Mouse (Mus musculus): ENCODE data around the gene Espn. TPM values are rescaled to one million over a fixed set of nuclear protein-coding genes. Genes with fewer than 3 reads are reported as not detected.

Gene Espn
- polyA plus RNA-seq, 1 experiment from 2014 or later: 0.64 TPM

DNA sequence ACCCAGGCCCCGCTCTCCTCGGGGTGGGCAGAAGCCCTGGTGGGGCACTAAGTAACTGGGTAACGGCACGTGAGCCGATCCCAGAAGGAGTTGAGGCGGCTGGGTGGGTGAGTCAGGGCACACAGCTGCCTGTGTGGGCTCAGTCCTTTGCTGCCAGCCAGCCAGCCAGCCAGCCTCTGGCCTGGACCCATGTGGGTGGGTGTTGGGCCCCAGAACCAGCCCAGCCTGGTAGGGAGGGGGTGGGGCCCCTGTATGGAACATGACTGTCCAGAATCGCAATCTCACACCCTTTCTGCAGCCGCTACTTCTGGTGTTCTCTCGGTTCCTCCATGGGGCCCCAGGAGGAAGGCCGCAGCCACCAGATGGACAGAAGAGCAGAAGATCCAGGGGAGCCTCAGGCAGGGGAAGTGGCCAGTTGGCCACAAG lies 74.1 kb downstream of the Espn start:
- Histone ChIP-seq H3K9ac (replicated peaks; ENCODE audit: low read depth, low read length) (no peak overlapping the region), H3K4me3 (ENCODE audit: low read depth, low read length) (no peak overlapping the region), H3K27ac (ENCODE audit: low read depth, low read length) (no peak overlapping the region), H3K9me3 (ENCODE audit: control insufficient read depth, low read length) (no peaks in the 10 kb centered on the region), H3K4me1 (ENCODE audit: control insufficient read depth, insufficient read depth, low read length) (no peaks in the 10 kb centered on the region), H3K36me3 (ENCODE audit: control insufficient read depth, insufficient read depth, low read length) (no peaks in the 10 kb centered on the region), H3K27me3 (ENCODE audit: control insufficient read depth, insufficient read depth, low read length) (no peaks in the 10 kb centered on the region), H3K4me2 (ENCODE audit: low read depth, low read length) (no peak overlapping the region)
- WGBS: 93% methylated on average over 10 of the region's 10 CpGs
- no peak for ATAC-seq (ENCODE audit: low read depth)

DNA sequence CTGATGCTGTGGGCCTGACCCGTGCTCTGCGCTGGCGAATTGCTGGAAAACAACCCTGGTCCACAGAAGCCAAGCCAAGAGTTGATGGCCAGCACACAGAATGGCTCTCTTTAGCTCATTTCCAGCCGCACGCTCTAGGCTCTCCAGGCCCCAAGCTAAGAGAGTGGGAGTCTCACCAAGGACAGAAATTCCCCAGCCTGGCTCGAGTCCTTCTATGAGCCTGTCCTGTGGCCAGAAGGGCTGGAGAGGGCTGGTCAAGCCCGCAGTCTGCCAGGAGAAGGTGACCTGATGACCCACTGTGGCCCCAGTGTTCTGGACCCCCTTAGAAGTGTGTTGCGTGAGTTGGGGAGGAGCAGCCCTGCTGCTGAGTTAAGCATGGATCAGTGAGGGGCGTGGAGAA lies 75.0 kb downstream of the Espn start:
- Histone ChIP-seq H3K4me2 (ENCODE audit: low read depth, low read length) (no peak overlapping the region), H3K27ac (ENCODE audit: low read depth, low read length) (no peak overlapping the region), H3K27me3 (ENCODE audit: control insufficient read depth, insufficient read depth, low read length) (no peaks in the 10 kb centered on the region), H3K4me3 (ENCODE audit: low read depth, low read length) (no peak overlapping the region), H3K36me3 (ENCODE audit: control insufficient read depth, insufficient read depth, low read length) (no peaks in the 10 kb centered on the region), H3K9me3 (ENCODE audit: control insufficient read depth, low read length) (no peaks in the 10 kb centered on the region), H3K4me1 (ENCODE audit: control insufficient read depth, insufficient read depth, low read length) (no peaks in the 10 kb centered on the region), H3K9ac (replicated peaks; ENCODE audit: low read depth, low read length) (no peak overlapping the region)
- no peak for ATAC-seq (ENCODE audit: low read depth)
- WGBS: 87% methylated on average over 9 of the region's 9 CpGs

DNA sequence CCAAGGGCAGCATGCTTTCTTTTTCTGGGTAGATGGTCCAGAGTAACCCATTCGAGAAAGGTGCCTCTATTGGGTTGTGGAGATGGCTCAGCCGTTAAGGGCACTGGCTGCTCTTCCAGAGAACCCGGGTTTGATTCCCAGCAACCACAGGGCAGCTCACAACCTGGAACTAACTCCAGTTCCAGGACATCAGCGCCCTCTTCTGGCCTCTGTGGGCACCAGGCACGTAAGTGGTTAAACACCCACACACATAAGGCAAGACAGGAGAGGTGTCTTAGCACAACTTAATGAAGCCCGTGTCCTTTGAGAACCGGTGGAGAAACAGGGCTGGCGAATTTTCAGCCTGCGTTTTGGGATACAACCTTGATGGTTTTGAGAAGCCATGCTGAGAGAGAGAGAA lies 77.6 kb downstream of the Espn start:
- no peak overlapping the region for H3K9ac ChIP-seq (replicated peaks; ENCODE audit: low read depth, low read length)
- WGBS: 88% methylated on average over 9 of the region's 9 CpGs
- H3K4me3 ChIP-seq (ENCODE audit: low read depth, low read length): no peak overlapping the region
- no peak overlapping the region for H3K27ac ChIP-seq (ENCODE audit: low read depth, low read length)
- H3K4me2 ChIP-seq (ENCODE audit: low read depth, low read length): no peak overlapping the region
- no peaks in the 10 kb centered on the region for H3K27me3 ChIP-seq (ENCODE audit: control insufficient read depth, insufficient read depth, low read length)
- H3K9me3 ChIP-seq (ENCODE audit: control insufficient read depth, low read length): no peaks in the 10 kb centered on the region
- no peaks in the 10 kb centered on the region for H3K36me3 ChIP-seq (ENCODE audit: control insufficient read depth, insufficient read depth, low read length)
- H3K4me1 ChIP-seq (ENCODE audit: control insufficient read depth, insufficient read depth, low read length): no peaks in the 10 kb centered on the region
- no peak for ATAC-seq (ENCODE audit: low read depth)

DNA sequence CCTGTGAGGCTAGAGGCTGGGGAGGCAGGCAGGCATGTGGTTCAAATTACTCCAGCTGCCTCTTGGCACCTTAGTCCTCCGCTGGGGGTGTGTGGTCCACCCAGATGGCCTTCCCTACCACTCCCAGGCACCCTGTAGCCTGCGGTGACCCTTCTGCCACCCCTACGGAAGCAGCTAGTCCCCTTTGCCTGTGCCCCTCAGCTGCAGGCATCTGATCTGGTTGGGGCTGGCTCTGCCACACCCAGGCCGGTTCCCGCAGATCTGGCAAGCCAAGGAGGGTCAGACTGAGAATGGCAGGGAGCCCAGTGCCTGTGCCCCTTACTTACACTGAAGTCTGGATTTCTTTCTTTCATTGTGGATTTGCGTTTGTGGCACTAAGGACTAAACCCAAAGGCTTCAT lies 78.5 kb downstream of the Espn start:
- H3K9me3 ChIP-seq (ENCODE audit: control insufficient read depth, low read length): no peaks in the 10 kb centered on the region
- H3K4me2 ChIP-seq (ENCODE audit: low read depth, low read length): no peak overlapping the region
- H3K27me3 ChIP-seq (ENCODE audit: control insufficient read depth, insufficient read depth, low read length): no peaks in the 10 kb centered on the region
- H3K9ac ChIP-seq (replicated peaks; ENCODE audit: low read depth, low read length): no peak overlapping the region
- WGBS: 89% methylated on average over 6 of the region's 6 CpGs
- no peak overlapping the region for H3K27ac ChIP-seq (ENCODE audit: low read depth, low read length)
- no peak overlapping the region for H3K4me3 ChIP-seq (ENCODE audit: low read depth, low read length)
- H3K36me3 ChIP-seq (ENCODE audit: control insufficient read depth, insufficient read depth, low read length): no peaks in the 10 kb centered on the region
- no peaks in the 10 kb centered on the region for H3K4me1 ChIP-seq (ENCODE audit: control insufficient read depth, insufficient read depth, low read length)
- ATAC-seq (ENCODE audit: low read depth): no peak

DNA sequence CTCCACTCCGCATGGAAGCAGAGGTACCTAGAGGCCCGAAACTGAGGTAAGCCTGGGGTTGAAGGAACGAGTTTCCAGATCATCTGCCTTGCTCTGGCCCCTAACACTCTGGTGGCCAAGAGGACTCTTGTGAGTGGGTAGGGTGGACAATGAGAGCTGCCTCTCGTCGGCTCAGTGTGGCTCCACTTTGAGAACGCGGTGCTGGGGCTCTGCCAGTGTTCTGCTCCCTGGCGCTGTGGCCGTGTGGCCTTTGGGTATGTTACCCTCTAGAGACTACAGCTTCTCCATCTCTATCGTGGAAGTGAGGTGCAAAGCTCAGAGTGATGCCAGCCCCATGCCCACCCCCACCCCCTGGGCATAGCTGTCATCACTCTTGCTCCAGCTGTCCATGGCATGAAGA lies 79.5 kb downstream of the Espn start:
- no peak overlapping the region for H3K9ac ChIP-seq (replicated peaks; ENCODE audit: low read depth, low read length)
- H3K4me2 ChIP-seq (ENCODE audit: low read depth, low read length): no peak overlapping the region
- H3K9me3 ChIP-seq (ENCODE audit: control insufficient read depth, low read length): no peaks in the 10 kb centered on the region
- H3K36me3 ChIP-seq (ENCODE audit: control insufficient read depth, insufficient read depth, low read length): no peaks in the 10 kb centered on the region
- H3K4me1 ChIP-seq (ENCODE audit: control insufficient read depth, insufficient read depth, low read length): no peaks in the 10 kb centered on the region
- H3K27me3 ChIP-seq (ENCODE audit: control insufficient read depth, insufficient read depth, low read length): no peaks in the 10 kb centered on the region
- no peak overlapping the region for H3K4me3 ChIP-seq (ENCODE audit: low read depth, low read length)
- no peak overlapping the region for H3K27ac ChIP-seq (ENCODE audit: low read depth, low read length)
- 73% methylated on average over 10 of the region's 10 CpGs for WGBS
- ATAC-seq (ENCODE audit: low read depth): no peak

DNA sequence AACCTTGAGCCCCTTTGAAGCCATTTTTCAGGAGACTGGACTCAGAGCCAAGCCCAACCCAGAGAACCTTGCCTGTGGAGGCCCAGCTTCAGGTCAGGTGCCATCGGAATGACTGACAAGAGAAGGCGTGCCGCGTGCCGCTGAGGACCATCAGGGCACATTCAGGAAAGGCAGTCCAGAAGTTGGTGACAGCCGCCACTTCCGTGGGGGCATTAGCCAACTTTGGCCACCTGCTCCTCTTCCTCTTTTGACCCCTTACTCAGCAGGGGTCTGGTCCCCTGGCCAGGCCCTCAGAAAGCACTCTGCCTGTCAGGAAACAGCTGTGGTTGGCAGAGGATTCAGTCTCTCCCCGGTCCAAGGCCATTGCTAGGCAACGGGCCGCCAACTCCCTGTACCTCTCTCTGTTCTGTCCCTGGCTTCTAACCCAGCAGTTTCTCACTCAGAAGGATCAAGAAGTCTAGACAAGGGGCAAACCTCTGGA lies 80.0 kb downstream of the Espn start, which contains the start of gene Plekhg5:
Gene Plekhg5 (plus strand): TSS at position 378 of the 481 bp plus-strand sequence.
- H3K9me3 ChIP-seq (ENCODE audit: control insufficient read depth, low read length): no peaks in the 10 kb centered on the region
- ATAC-seq (ENCODE audit: low read depth): no peak
- no peak within 1 kb of the TSS for H3K9ac ChIP-seq (replicated peaks; ENCODE audit: low read depth, low read length)
- WGBS: 63% methylated on average over 10 of the region's 10 CpGs
- no peak within 1 kb of the TSS for H3K27ac ChIP-seq (ENCODE audit: low read depth, low read length)
- no peaks in the 10 kb centered on the region for H3K4me1 ChIP-seq (ENCODE audit: control insufficient read depth, insufficient read depth, low read length)
- no peak within 1 kb of the TSS for H3K4me2 ChIP-seq (ENCODE audit: low read depth, low read length)
- no peaks in the 10 kb centered on the region for H3K27me3 ChIP-seq (ENCODE audit: control insufficient read depth, insufficient read depth, low read length)
- H3K36me3 ChIP-seq (ENCODE audit: control insufficient read depth, insufficient read depth, low read length): no peaks in the 10 kb centered on the region
- no peak within 1 kb of the TSS for H3K4me3 ChIP-seq (ENCODE audit: low read depth, low read length)

DNA sequence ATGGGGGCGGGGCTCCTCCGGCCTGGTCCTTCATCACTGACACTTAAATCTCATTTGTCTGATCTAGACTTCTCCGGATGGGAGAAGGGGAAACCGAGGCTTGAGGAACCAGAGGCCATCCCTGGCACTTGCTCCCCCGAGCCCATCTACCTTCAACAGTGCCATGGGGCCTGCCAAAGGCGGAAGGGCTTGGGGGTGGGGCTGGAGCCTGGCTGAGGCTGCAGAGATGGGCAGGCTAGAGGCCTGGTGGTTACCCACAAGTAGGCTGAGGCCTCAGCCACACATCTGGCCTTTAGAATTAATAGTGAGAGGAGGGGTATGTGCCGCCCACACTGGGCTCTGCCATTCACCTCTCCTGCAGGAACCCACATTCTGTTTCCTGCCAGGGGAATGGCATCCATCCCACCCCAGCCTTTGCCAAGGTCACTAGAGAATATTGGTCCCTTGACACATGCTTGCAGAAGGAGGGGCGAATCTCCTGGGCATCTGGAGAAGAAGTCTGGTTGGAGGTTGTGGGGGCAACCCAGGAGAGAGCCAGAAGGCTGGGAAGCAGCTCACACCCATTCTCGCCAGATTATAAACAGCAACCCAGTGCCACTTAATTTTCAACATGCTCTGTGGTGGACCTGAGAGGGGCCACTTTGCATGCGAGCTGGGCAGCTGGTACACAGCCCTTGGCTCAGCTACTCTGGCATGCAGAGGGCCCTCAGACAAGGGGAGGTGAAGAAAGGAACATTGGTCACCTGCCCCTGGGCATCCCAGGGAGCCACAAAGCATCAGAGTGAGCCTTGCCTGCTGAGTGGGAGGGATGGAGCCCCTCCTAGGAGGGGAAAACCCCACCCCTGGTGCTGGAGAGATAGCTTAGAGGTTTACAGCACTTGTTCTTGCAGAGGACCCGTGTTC lies 81.4 kb downstream of the Espn start:
- no peak for ATAC-seq (ENCODE audit: low read depth)

More for the DNA sequence above, 81.4 kb downstream of the Espn start:
- 82% methylated on average over 11 of the region's 11 CpGs for WGBS
- H3K27ac ChIP-seq (ENCODE audit: low read depth, low read length): no peak overlapping the region
- H3K9ac ChIP-seq (replicated peaks; ENCODE audit: low read depth, low read length): no peak overlapping the region
- H3K9me3 ChIP-seq (ENCODE audit: control insufficient read depth, low read length): no peaks in the 10 kb centered on the region
- H3K4me2 ChIP-seq (ENCODE audit: low read depth, low read length): no peak overlapping the region
- H3K27me3 ChIP-seq (ENCODE audit: control insufficient read depth, insufficient read depth, low read length): no peaks in the 10 kb centered on the region
- no peaks in the 10 kb centered on the region for H3K36me3 ChIP-seq (ENCODE audit: control insufficient read depth, insufficient read depth, low read length)
- no peak overlapping the region for H3K4me3 ChIP-seq (ENCODE audit: low read depth, low read length)
- H3K4me1 ChIP-seq (ENCODE audit: control insufficient read depth, insufficient read depth, low read length): no peaks in the 10 kb centered on the region

Other genes starting within 250 kb of the Espn start
- gene Dnajc11, start 218.7 kb downstream of the Espn start, polyA plus RNA-seq (2014; fragmentation: Nextera tagmentation; extraction: Ambion mirVana): 82.4 and 87.0 TPM in 2 replicates
- 20.1 and 30.3 TPM in 2 replicates for gene Thap3, start 163.4 kb downstream of the Espn start, polyA plus RNA-seq (2014; fragmentation: Nextera tagmentation; extraction: Ambion mirVana)
- 15.1 and 22.1 TPM in 2 replicates for gene Phf13, start 156.1 kb downstream of the Espn start, polyA plus RNA-seq (2014; fragmentation: Nextera tagmentation; extraction: Ambion mirVana)
- gene Klhl21, start 143.6 kb downstream of the Espn start, polyA plus RNA-seq (2014; fragmentation: Nextera tagmentation; extraction: Ambion mirVana): 2.1 and 3.0 TPM in 2 replicates
- 16.2 and 20.7 TPM in 2 replicates for gene Zbtb48, start 124.7 kb downstream of the Espn start, polyA plus RNA-seq (2014; fragmentation: Nextera tagmentation; extraction: Ambion mirVana)
- 1.4 and 2.1 TPM in 2 replicates for gene Tas1r1, start 113.8 kb downstream of the Espn start, polyA plus RNA-seq (2014; fragmentation: Nextera tagmentation; extraction: Ambion mirVana)
- 26.1 and 29.8 TPM in 2 replicates for gene Nol9, start 113.0 kb downstream of the Espn start, polyA plus RNA-seq (2014; fragmentation: Nextera tagmentation; extraction: Ambion mirVana)
- gene Plekhg5, start 79.9 kb downstream of the Espn start, polyA plus RNA-seq (2014; fragmentation: Nextera tagmentation; extraction: Ambion mirVana): 9.6 and 11.7 TPM in 2 replicates
- gene Tnfrsf25, start 36.4 kb downstream of the Espn start, polyA plus RNA-seq (2014; fragmentation: Nextera tagmentation; extraction: Ambion mirVana): 0.54 and 1.1 TPM in 2 replicates
- not detected in 2 replicates for gene Hes2, start 6.5 kb upstream of the Espn start, polyA plus RNA-seq (2014; fragmentation: Nextera tagmentation; extraction: Ambion mirVana)
- 332 and 348 TPM in 2 replicates for gene Acot7, start 25.8 kb upstream of the Espn start, polyA plus RNA-seq (2014; fragmentation: Nextera tagmentation; extraction: Ambion mirVana)
- gene Gpr153, start 121.9 kb upstream of the Espn start, polyA plus RNA-seq (2014; fragmentation: Nextera tagmentation; extraction: Ambion mirVana): 18.5 and 19.3 TPM in 2 replicates
- 0.36 and 0.68 TPM in 2 replicates for gene Hes3, start 139.3 kb upstream of the Espn start, polyA plus RNA-seq (2014; fragmentation: Nextera tagmentation; extraction: Ambion mirVana)
- 16.6 and 24.9 TPM in 2 replicates for gene Icmt, start 144.9 kb upstream of the Espn start, polyA plus RNA-seq (2014; fragmentation: Nextera tagmentation; extraction: Ambion mirVana)
- gene Rnf207, start 166.6 kb upstream of the Espn start, polyA plus RNA-seq (2014; fragmentation: Nextera tagmentation; extraction: Ambion mirVana): 5.9 and 8.4 TPM in 2 replicates
- 150 and 173 TPM in 2 replicates for gene Rpl22, start 173.4 kb upstream of the Espn start, polyA plus RNA-seq (2014; fragmentation: Nextera tagmentation; extraction: Ambion mirVana)
- 38.4 and 48.5 TPM in 2 replicates for gene Chd5, start 186.3 kb upstream of the Espn start, polyA plus RNA-seq (2014; fragmentation: Nextera tagmentation; extraction: Ambion mirVana)